Mouse (Mus musculus) limb, embryonic 12.5 days (tissue): ENCODE measurements around the gene Anks1b. TPM values are rescaled to one million over a fixed set of nuclear protein-coding genes. Genes with fewer than 3 reads are reported as not detected.

Experiments
- ATAC-seq: fragments of 200-750 bp; cut with Nextera tagmentation; 2 replicates; pipeline ENCODE4 v1.8.0; 2017; ENCODE audit warnings: low read depth, moderate TSS enrichment; ENCODE audit not compliant: insufficient number of reproducible peaks, insufficient read depth, low FRiP score, low TSS enrichment
- H3K27ac ChIP-seq: fragments of 300-500 bp; sonication (generic); 2 replicates; pipeline ENCODE4 v1.5.1; 2016; ENCODE audit warnings: mild to moderate bottlenecking, moderate library complexity
- H3K27me3 ChIP-seq: fragments of 300-500 bp; sonication (generic); 2 replicates; pipeline ENCODE4 v1.6.1; 2016; ENCODE audit warnings: mild to moderate bottlenecking, moderate library complexity
- H3K36me3 ChIP-seq: fragments of 300-500 bp; sonication (generic); 2 replicates; pipeline ENCODE4 v1.6.1; 2016; ENCODE audit warnings: mild to moderate bottlenecking, moderate library complexity
- H3K4me1 ChIP-seq: fragments of 300-500 bp; sonication (generic); replicated peaks from 2 replicates; pipeline ENCODE4 v1.6.1; 2016
- H3K4me2 ChIP-seq: fragments of 300-500 bp; sonication (generic); 2 replicates; pipeline ENCODE4 v1.6.1; 2016; ENCODE audit warnings: mild to moderate bottlenecking, moderate library complexity
- H3K4me3 ChIP-seq: fragments of 300-500 bp; sonication (generic); replicated peaks from 2 replicates; pipeline ENCODE4 v1.5.1; 2016; ENCODE audit warnings: mild to moderate bottlenecking
- H3K9ac ChIP-seq: fragments of 300-500 bp; sonication (generic); replicated peaks from 2 replicates; pipeline ENCODE4 v1.6.1; 2016; ENCODE audit warnings: mild to moderate bottlenecking, moderate library complexity
- H3K9me3 ChIP-seq: fragments of 300-500 bp; sonication (generic); 2 replicates; pipeline ENCODE4 v1.6.1; 2016; ENCODE audit warnings: mild to moderate bottlenecking, moderate library complexity
- WGBS: fragments of 180-500 bp; shearing (Covaris S2); methylation state at CpG from one replicate; pipeline ENCODE4 v1.1.7; 2016; 5-methylcytosine and 5-hydroxymethylcytosine counted together
- polyA plus RNA-seq: library from polyadenylated mRNA; unstranded; fragments of >200 nt; fragmentation: Nextera tagmentation; extraction: Ambion mirVana; gene quantifications from 2 replicates; pipeline ENCODE4 v1.2.1, GENCODE M21; 2016

Anks1b gene
- polyA plus RNA-seq, 1 experiment from 2014 or later = 1.8 TPM

DNA sequence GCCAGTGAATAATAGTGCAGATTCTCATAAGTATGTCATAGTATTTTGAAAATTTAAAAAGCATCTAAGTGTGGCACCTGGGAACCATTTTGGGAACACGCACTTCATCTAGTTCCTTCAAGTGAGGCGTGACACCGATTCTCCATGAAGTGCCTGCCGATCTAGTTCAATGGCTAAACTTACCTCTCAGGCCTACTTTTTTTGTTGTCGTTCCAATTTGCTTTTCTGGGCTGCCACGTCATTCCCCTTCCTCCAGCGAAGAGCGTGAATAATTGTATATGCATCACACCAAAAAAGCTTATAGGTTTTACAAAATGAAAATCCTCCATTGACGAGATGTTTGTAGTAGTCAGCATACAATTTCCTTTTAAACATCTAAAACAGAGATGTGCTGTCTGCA lies 204.6 kb downstream of the Anks1b start:
- no peak overlapping the region for H3K9ac ChIP-seq
- H3K4me1 ChIP-seq = 0 out of 2 replicates have a peak, but pooled peaks cover 2% of the 10 kb centered on the region
- H3K4me2 ChIP-seq = no peak overlapping the region
- 88% methylated on average over 9 of the region's 9 CpGs for WGBS
- no peaks in the 10 kb centered on the region for H3K27me3 ChIP-seq
- ATAC-seq = no peak
- H3K4me3 ChIP-seq = no peak overlapping the region
- no peak overlapping the region for H3K27ac ChIP-seq
- H3K36me3 ChIP-seq = no peaks in the 10 kb centered on the region
- H3K9me3 ChIP-seq = no peaks in the 10 kb centered on the region

DNA sequence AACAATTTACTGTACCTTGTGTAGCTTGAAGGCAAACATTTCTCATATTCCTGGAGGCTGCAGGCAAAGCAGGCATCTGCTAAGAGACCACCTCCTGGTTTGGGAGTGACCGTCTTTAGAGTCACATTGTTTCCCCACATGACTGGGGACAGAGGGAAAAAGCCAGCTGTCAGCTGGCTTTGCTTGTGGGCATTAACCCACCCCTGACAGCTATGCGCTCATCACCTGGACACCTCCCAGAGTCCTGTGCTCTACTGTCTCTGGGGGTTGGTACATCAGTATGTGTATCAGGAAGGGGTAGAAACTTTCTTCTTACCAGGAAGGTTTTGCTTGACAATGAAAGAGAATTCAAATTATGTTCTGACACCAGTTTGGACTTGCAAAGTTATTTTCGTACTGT lies 207.8 kb downstream of the Anks1b start:
- Histone ChIP-seq H3K27ac (no peak overlapping the region), H3K4me2 (no peak overlapping the region), H3K9me3 (no peaks in the 10 kb centered on the region), H3K36me3 (no peaks in the 10 kb centered on the region), H3K9ac (no peak overlapping the region), H3K27me3 (no peaks in the 10 kb centered on the region), H3K4me1 (no peaks in the 10 kb centered on the region), H3K4me3 (no peak overlapping the region)
- 55% methylated on average over 3 of the region's 3 CpGs for WGBS
- no peak for ATAC-seq

DNA sequence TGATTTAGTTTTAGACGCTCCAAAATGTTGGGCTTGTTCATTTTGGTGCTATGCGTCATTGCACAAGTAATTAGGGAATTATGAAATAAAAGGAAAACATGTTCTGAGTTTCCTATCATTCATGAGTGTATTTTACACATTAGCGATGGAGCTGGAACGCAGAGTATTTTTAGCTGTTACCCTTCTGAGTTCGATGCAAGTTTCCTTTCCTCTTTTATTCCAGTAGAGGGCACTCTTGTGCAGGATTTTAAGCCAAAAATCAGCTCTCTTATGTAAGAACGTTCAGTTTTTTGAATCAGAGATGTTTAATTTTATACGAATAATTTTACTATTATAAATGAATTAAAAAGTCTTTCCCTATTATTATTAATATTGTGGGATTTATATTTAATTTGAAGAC lies 208.3 kb downstream of the Anks1b start:
- no peaks in the 10 kb centered on the region for H3K9me3 ChIP-seq
- H3K4me1 ChIP-seq = no peaks in the 10 kb centered on the region
- H3K4me2 ChIP-seq = no peak overlapping the region
- 20% methylated on average over 7 of the region's 7 CpGs for WGBS
- no peak overlapping the region for H3K27ac ChIP-seq
- H3K4me3 ChIP-seq = no peak overlapping the region
- H3K27me3 ChIP-seq = no peaks in the 10 kb centered on the region
- no peaks in the 10 kb centered on the region for H3K36me3 ChIP-seq
- no peak for ATAC-seq
- H3K9ac ChIP-seq = no peak overlapping the region

GRCm38 (mm10) chr10:90093877-90094276 lies 220.6 kb downstream of the Anks1b start:
- Histone ChIP-seq H3K36me3 (no peaks in the 10 kb centered on the region), H3K4me1 (no peaks in the 10 kb centered on the region), H3K9ac (no peak overlapping the region), H3K9me3 (no peaks in the 10 kb centered on the region), H3K4me3 (no peak overlapping the region), H3K27me3 (no peaks in the 10 kb centered on the region), H3K4me2 (no peak overlapping the region), H3K27ac (no peak overlapping the region)
- ATAC-seq = no peak
- 67% methylated on average over 6 of the region's 6 CpGs for WGBS

- ATAC-seq = no peak
- Histone ChIP-seq H3K36me3 (no peaks in the 10 kb centered on the region), H3K4me3 (no peak overlapping the region), H3K27me3 (no peaks in the 10 kb centered on the region), H3K4me2 (no peak overlapping the region), H3K9me3 (no peaks in the 10 kb centered on the region), H3K4me1 (no peaks in the 10 kb centered on the region), H3K9ac (no peak overlapping the region), H3K27ac (no peak overlapping the region)
- 60% methylated on average over 5 of the region's 5 CpGs for WGBS
Measured at GRCm38 (mm10) chr10:90112662-90113061, 239.4 kb downstream of the Anks1b start.

DNA sequence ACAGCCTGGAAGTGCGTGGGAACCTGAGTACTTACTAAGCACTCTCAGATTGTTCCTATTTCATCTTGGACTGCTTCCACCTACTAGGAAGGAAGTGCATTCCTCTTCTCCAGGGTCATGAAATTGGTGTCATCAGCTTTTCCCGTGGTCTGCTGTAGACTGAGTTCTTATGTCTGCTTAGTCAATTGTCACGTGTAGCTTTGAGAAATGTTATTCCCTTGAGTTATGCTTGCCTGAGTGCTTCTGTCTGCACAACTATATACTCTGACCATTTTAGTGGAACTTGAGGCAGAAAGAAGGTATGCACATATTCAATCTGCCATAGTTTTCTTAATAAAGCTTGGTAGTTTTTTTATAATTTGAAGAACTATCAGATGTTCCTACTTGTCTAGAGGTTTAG lies 243.6 kb downstream of the Anks1b start:
- Histone ChIP-seq H3K9me3 (no peaks in the 10 kb centered on the region), H3K36me3 (no peaks in the 10 kb centered on the region), H3K4me3 (no peak overlapping the region), H3K27me3 (no peaks in the 10 kb centered on the region), H3K4me2 (no peak overlapping the region), H3K27ac (no peak overlapping the region), H3K9ac (no peak overlapping the region), H3K4me1 (no peaks in the 10 kb centered on the region)
- no peak for ATAC-seq
- 86% methylated on average over 3 of the region's 3 CpGs for WGBS

DNA sequence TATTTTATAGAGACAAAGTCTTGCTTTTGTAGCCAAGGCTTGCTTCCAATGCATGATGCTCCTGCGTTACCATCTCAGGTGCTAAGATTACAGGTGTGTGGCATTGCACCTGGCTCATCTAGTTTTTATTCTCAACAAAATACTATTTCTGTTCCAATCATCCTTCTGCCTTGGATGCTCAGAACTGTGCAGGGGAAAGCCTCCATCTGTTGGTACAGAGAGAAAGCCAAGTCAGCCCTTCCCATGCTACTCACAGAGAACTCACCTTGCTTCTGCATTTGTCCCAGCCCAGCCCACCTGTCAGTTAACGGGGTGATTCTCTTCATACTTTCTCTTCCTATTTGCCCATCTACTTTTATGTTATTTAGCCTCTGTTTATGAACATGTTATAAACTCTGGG lies 244.5 kb downstream of the Anks1b start:
- H3K36me3 ChIP-seq = no peaks in the 10 kb centered on the region
- H3K4me2 ChIP-seq = no peak overlapping the region
- no peak overlapping the region for H3K27ac ChIP-seq
- H3K4me1 ChIP-seq = no peaks in the 10 kb centered on the region
- no peaks in the 10 kb centered on the region for H3K27me3 ChIP-seq
- 86% methylated on average over 2 of the region's 2 CpGs for WGBS
- H3K9ac ChIP-seq = no peak overlapping the region
- no peaks in the 10 kb centered on the region for H3K9me3 ChIP-seq
- ATAC-seq = no peak
- H3K4me3 ChIP-seq = no peak overlapping the region

DNA sequence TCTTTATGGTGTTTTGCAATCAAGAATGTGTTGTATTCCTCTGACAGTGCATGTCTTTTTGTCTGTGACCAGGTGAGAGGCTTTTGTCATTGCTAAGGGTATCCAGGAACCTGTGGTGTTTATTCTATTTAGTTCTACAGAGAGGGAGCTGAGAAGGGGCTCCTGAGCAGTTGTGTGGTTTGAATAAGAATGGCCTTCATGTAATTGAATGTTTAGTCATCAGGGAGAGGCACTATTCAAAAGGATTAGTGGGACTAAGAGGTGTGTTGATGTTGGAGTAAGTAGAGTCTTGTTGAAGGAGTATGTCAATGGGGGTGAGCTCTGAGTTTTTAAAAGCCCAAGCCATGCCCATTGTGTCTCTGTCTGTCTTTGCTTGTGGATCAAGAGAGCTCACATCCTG lies 264.2 kb downstream of the Anks1b start:
- no peaks in the 10 kb centered on the region for H3K27me3 ChIP-seq
- no peaks in the 10 kb centered on the region for H3K36me3 ChIP-seq
- no peak overlapping the region for H3K27ac ChIP-seq
- H3K9ac ChIP-seq = no peak overlapping the region
- H3K4me1 ChIP-seq = no peaks in the 10 kb centered on the region
- H3K9me3 ChIP-seq = peaks cover 12% of the 10 kb centered on the region; the same call in 1 of the 2 replicates
- no peak overlapping the region for H3K4me2 ChIP-seq
- H3K4me3 ChIP-seq = no peak overlapping the region
- no peak for ATAC-seq

- H3K9ac ChIP-seq = no peak overlapping the region
- no peak for ATAC-seq
Measured at GRCm38 (mm10) chr10:90140947-90141346, 267.6 kb downstream of the Anks1b start.

GRCm38 (mm10) chr10:90144444-90144843 lies 271.1 kb downstream of the Anks1b start:
- H3K36me3 ChIP-seq = no peaks in the 10 kb centered on the region
- H3K9me3 ChIP-seq = no peaks in the 10 kb centered on the region
- H3K4me1 ChIP-seq = no peaks in the 10 kb centered on the region
- no peak for ATAC-seq
- no peak overlapping the region for H3K9ac ChIP-seq
- no peak overlapping the region for H3K4me3 ChIP-seq
- H3K4me2 ChIP-seq = no peak overlapping the region
- 96% methylated on average over 1 of the region's 1 CpGs for WGBS
- no peak overlapping the region for H3K27ac ChIP-seq
- H3K27me3 ChIP-seq = no peaks in the 10 kb centered on the region

More at GRCm38 (mm10) chr10:90140947-90141346, 267.6 kb downstream of the Anks1b start:
- Histone ChIP-seq H3K36me3 (no peaks in the 10 kb centered on the region), H3K27me3 (no peaks in the 10 kb centered on the region), H3K9me3 (no peaks in the 10 kb centered on the region), H3K4me1 (no peaks in the 10 kb centered on the region), H3K27ac (no peak overlapping the region), H3K4me3 (no peak overlapping the region), H3K4me2 (no peak overlapping the region)

- H3K4me2 ChIP-seq = no peak overlapping the region
- H3K9me3 ChIP-seq = no peaks in the 10 kb centered on the region
- no peak for ATAC-seq
- H3K27ac ChIP-seq = no peak overlapping the region
- H3K9ac ChIP-seq = no peak overlapping the region
- H3K27me3 ChIP-seq = no peaks in the 10 kb centered on the region
- H3K4me1 ChIP-seq = no peaks in the 10 kb centered on the region
- H3K36me3 ChIP-seq = no peaks in the 10 kb centered on the region
- no peak overlapping the region for H3K4me3 ChIP-seq
Measured at GRCm38 (mm10) chr10:90151510-90151909, 278.2 kb downstream of the Anks1b start.

GRCm38 (mm10) chr10:90169941-90170580 lies 296.8 kb downstream of the Anks1b start:
- Histone ChIP-seq H3K36me3 (no peaks in the 10 kb centered on the region), H3K4me1 (no peaks in the 10 kb centered on the region), H3K27ac (no peak overlapping the region), H3K27me3 (no peaks in the 10 kb centered on the region), H3K4me2 (no peak overlapping the region), H3K9me3 (no peaks in the 10 kb centered on the region), H3K4me3 (no peak overlapping the region), H3K9ac (no peak overlapping the region)
- WGBS = 79% methylated on average over 6 of the region's 6 CpGs
- no peak for ATAC-seq
